Mouse (Mus musculus) left cerebral cortex, postnatal 4 days (tissue): ENCODE results near the gene Chst11. TPM values are rescaled to one million over a fixed set of nuclear protein-coding genes. Genes with fewer than 3 reads are reported as not detected.
A peak's percentile ranks its signal among the peaks of the same experiment; 100 is the strongest.

Experiments used
- DNase-seq: peaks from one replicate; pipeline ENCODE4 v3.0.0-alpha.2; 2022
- intact Hi-C: fragments of 180-260 bp; cut with DNase I; formaldehyde crosslinking; loops from one replicate; pipeline ENCODE4 v1.15.1; 2025
- total RNA-seq, 2 experiments: library from RNA; stranded (reverse); gene quantifications; 2 replicates each; pipeline ENCODE4 v1.2.3; 2021

The Chst11 gene
- total RNA-seq, 2 experiments from 2014 or later: 22.4 to 26.0 TPM

- intact Hi-C loops: loop anchor here (5.0 to 10.0 kb wide), 3 partner anchors 113 to 198 kb away; no protein-coding TSS in a partner anchor
These were observed 4.2 kb downstream of the Chst11 start for GRCm38 (mm10) chr10:82989418-82990025.

GRCm38 (mm10) chr10:82990918-82991317 lies 5.6 kb downstream of the Chst11 start:
- intact Hi-C loops: no loop called here

More at GRCm38 (mm10) chr10:82989418-82990025, 4.2 kb downstream of the Chst11 start:
- no peak for DNase-seq

GRCm38 (mm10) chr10:82991756-82992519 lies 6.6 kb downstream of the Chst11 start:
- intact Hi-C loops: no loop called here
- DNase-seq: no peak

More at GRCm38 (mm10) chr10:82990918-82991317, 5.6 kb downstream of the Chst11 start:
- DNase-seq: no peak

GRCm38 (mm10) chr10:82994284-82994683 lies 9.0 kb downstream of the Chst11 start:
- intact Hi-C loops: no loop called here

GRCm38 (mm10) chr10:82997460-82997859 lies 12.2 kb downstream of the Chst11 start:
- intact Hi-C loops: no loop called here
- DNase-seq: no peak

More at GRCm38 (mm10) chr10:82994284-82994683, 9.0 kb downstream of the Chst11 start:
- DNase-seq: no peak

GRCm38 (mm10) chr10:83000169-83000568 lies 14.9 kb downstream of the Chst11 start:
- no peak for DNase-seq
- intact Hi-C loops: no loop called here

GRCm38 (mm10) chr10:83000721-83001120 lies 15.4 kb downstream of the Chst11 start:
- intact Hi-C loops: no loop called here
- DNase-seq: no peak

- intact Hi-C loops: no loop called here
These were observed 18.6 kb downstream of the Chst11 start for GRCm38 (mm10) chr10:83003899-83004298.

GRCm38 (mm10) chr10:83004389-83004788 lies 19.1 kb downstream of the Chst11 start:
- intact Hi-C loops: no loop called here
- no peak for DNase-seq

More at GRCm38 (mm10) chr10:83003899-83004298, 18.6 kb downstream of the Chst11 start:
- DNase-seq: no peak

- intact Hi-C loops: no loop called here
These were observed 19.7 kb downstream of the Chst11 start for GRCm38 (mm10) chr10:83005003-83005402.

GRCm38 (mm10) chr10:83006258-83006657 lies 21.0 kb downstream of the Chst11 start:
- no peak for DNase-seq
- intact Hi-C loops: no loop called here

More at GRCm38 (mm10) chr10:83005003-83005402, 19.7 kb downstream of the Chst11 start:
- no peak for DNase-seq

GRCm38 (mm10) chr10:83013984-83014383 lies 28.7 kb downstream of the Chst11 start:
- DNase-seq: no peak
- intact Hi-C loops: no loop called here

- intact Hi-C loops: no loop called here
These were observed 30.6 kb downstream of the Chst11 start for GRCm38 (mm10) chr10:83015919-83016318.

GRCm38 (mm10) chr10:83016779-83017178 lies 31.5 kb downstream of the Chst11 start:
- intact Hi-C loops: no loop called here
- no peak for DNase-seq

More at GRCm38 (mm10) chr10:83015919-83016318, 30.6 kb downstream of the Chst11 start:
- DNase-seq: no peak

GRCm38 (mm10) chr10:83017760-83018498 lies 32.6 kb downstream of the Chst11 start:
- intact Hi-C loops: no loop called here
- DNase-seq: no peak

- DNase-seq: no peak
- intact Hi-C loops: no loop called here
These were observed 33.2 kb downstream of the Chst11 start for GRCm38 (mm10) chr10:83018521-83018920.

- intact Hi-C loops: no loop called here
- peak; percentile 21 for DNase-seq
These were observed 34.4 kb downstream of the Chst11 start for GRCm38 (mm10) chr10:83019497-83020270.

GRCm38 (mm10) chr10:83022616-83023015 lies 37.3 kb downstream of the Chst11 start:
- intact Hi-C loops: no loop called here
- DNase-seq: no peak

- intact Hi-C loops: no loop called here
These were observed 40.9 kb downstream of the Chst11 start for GRCm38 (mm10) chr10:83026174-83026573.

GRCm38 (mm10) chr10:83027673-83028072 lies 42.4 kb downstream of the Chst11 start:
- no peak for DNase-seq
- intact Hi-C loops: no loop called here

More at GRCm38 (mm10) chr10:83026174-83026573, 40.9 kb downstream of the Chst11 start:
- no peak for DNase-seq
